Mouse (Mus musculus): Measurements from ENCODE around the gene Fam214a. TPM values are rescaled to one million over a fixed set of nuclear protein-coding genes. Genes with fewer than 3 reads are reported as not detected.

The Fam214a gene
- polyA plus RNA-seq, 1 experiment: 18.3 TPM

DNA sequence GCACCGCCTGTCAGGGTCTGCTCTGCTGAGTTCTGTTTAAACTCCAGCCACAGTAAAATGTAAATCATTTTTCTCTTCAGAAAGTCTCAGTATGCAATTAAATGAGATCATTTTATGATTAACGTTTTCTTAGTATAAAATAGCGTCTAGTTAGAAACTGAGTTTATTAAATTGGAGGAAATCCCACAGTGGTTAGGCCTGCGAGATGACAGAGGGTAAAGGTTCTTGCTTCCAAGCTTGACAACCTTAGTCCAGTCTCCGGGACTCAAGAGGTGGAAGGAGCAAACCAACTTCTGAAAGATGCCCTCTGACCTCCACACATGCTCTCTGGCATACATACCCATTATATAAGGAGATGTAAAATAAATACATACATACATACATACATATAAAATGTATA lies 102.4 kb downstream of the Fam214a start:
- no peak for TF ChIP-seq POLR2A (IDR thresholded peaks at IDR 0.05; ENCODE audit: low read depth, low read length)
- Histone ChIP-seq H3K4me1 (ENCODE audit: control insufficient read depth, insufficient read depth, low read length) (no peaks in the 10 kb centered on the region), H3K4me3 (ENCODE audit: insufficient read depth, low read length) (no peak overlapping the region)

DNA sequence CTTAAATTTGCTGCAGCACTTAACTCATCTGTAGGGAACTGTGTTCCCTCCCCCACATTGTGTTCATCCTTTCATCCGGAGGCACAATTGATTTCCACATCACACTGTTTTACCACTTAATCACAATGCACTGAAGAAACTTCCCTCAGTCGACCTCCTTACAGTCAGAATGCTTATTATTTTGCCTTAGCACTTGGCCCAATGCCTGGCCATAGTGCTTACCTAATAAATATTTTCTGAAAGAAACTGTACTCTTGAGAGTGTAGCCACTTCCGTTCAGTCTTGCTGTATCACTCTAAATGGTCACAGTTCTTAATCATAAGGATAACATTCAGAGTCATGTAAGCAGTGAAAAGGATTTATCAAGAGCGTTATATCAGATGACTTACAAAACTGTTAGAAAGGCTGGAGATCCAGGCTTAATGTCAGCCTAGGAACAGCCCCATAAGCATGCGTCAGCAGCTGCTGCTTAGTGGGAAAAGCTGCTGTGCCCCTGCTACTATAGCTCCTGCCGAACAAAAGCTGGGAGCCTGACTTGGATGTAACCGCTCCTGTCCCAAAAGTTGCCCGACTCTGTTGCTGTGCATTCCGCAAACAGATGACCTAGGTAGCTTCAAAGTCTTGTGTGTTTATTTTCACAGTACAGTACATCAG lies 112.1 kb downstream of the Fam214a start:
- no peak overlapping the region for H3K4me3 ChIP-seq (ENCODE audit: insufficient read depth, low read length)
- TF ChIP-seq POLR2A (IDR thresholded peaks at IDR 0.05; ENCODE audit: low read depth, low read length) (no peak), CTCF (IDR thresholded peaks at IDR 0.05; ENCODE audit: borderline replicate concordance, insufficient read depth, low read length) (no peak)
- H3K27ac ChIP-seq (ENCODE audit: insufficient read depth, low read length): peak overlapping the region; percentile 43

More for the DNA sequence above, 102.4 kb downstream of the Fam214a start:
- no peak overlapping the region for H3K27ac ChIP-seq (ENCODE audit: insufficient read depth, low read length)

DNA sequence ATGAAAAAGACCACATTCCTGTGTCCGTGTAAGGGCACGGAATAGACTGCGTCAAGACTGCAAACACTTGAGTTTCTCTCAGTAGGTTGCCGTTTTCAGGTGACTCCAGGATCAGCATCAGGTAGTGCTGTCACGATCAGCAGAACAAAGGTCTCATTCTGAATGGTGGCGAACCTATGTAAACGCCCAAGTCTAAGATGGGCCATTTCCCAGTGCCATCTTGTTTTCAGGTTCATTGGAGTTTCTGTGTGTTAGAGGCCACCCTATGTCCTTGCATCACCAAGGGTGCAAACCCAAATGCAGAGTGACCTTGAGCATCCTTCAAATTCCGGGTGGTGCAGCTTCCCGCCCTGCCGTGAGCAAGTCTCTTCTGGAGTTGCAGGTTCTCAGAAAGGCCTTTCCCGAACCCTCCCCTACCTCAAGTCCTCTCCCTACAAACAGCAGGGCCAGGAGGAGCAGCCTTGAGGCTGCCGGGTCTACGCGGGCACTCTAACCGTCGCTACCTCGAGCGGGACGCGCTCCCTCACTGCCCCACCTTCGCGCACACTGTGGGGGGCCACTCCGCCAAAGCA lies 117.9 kb downstream of the Fam214a start, which contains the start of gene Myo5a:
Gene Myo5a (plus strand): TSS at position 559 of the 572 bp plus-strand sequence.
- TF ChIP-seq CTCF (IDR thresholded peaks at IDR 0.05; ENCODE audit: borderline replicate concordance, insufficient read depth, low read length): no peak
- no peak for TF ChIP-seq POLR2A (IDR thresholded peaks at IDR 0.05; ENCODE audit: low read depth, low read length)
- peak within 1 kb of the TSS; percentile 93 for H3K27ac ChIP-seq (ENCODE audit: insufficient read depth, low read length)
- no peaks in the 10 kb centered on the region; the same call in 1 of the 2 replicates for H3K4me1 ChIP-seq (ENCODE audit: control insufficient read depth, insufficient read depth, low read length)
- H3K4me3 ChIP-seq (ENCODE audit: insufficient read depth, low read length): peak within 1 kb of the TSS; percentile 92

More for the DNA sequence above, 112.1 kb downstream of the Fam214a start:
- H3K4me1 ChIP-seq (ENCODE audit: control insufficient read depth, insufficient read depth, low read length): peaks cover 3% of the 10 kb centered on the region; the same call in 1 of the 2 replicates

DNA sequence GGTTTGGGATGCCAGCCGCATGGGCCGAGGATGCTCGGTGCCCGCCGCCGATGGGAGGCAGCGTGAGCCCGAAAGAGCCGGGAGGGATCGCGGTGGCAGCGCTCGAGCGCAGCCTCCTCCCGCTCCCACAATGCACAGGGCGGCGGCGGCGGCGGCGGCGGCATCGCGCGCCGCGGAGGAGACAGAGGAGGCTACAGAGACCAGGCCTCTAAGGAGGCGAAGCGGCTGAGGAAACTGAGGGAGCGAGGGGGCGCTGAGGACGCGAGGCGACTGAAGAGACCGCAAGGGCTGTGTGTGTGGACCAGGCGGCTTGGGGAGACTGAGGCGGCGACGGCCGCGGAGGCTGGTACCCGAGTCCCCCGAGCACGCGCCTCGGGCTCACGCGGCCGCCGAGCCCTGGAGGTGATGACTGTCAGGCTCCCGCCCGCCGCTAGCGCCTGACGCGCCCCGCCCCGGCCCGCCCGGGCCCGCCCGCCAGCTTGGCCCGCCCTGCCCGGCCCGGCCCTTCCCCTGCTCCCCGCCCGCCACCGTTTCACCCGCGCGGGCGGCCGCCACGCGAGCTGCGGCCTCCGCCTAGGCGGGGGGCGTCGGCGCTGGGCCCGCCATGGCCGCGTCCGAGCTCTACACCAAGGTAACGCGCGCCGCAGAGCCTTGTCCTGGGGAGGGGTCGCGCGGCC lies 118.5 kb downstream of the Fam214a start:
- peak; percentile 67 for TF ChIP-seq POLR2A (IDR thresholded peaks at IDR 0.05; ENCODE audit: low read depth, low read length)
- TF ChIP-seq CTCF (IDR thresholded peaks at IDR 0.05; ENCODE audit: borderline replicate concordance, insufficient read depth, low read length): no peak
- Histone ChIP-seq H3K4me3 (ENCODE audit: insufficient read depth, low read length) (peak overlapping the region; percentile 92), H3K4me1 (ENCODE audit: control insufficient read depth, insufficient read depth, low read length) (no peaks in the 10 kb centered on the region; the same call in 1 of the 2 replicates), H3K27ac (ENCODE audit: insufficient read depth, low read length) (peak overlapping the region; percentile 93)

DNA sequence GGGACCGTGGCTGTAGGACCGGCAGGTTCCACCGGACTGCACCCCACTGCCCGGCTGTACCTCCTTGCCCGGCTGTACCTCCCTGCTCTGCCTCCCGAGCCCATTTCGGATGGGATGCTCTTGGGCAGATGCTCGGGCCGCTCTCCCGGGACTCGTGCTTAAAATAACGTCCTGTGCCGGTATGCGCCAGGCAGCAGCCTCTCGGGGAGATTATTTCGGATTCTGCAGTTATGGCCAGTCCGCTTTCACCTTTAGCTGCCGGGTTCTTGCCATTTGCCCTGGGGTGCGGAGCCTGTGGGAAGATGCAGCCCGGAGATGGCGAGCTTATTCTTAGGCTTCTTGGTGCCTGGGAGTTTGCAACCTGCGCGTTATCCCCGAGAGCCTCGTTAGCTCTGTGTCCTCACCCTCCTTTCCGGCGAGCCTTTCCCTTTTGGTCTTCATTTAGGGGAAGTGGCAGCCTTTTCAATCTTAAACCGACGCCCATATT lies 119.1 kb downstream of the Fam214a start:
- Histone ChIP-seq H3K27ac (ENCODE audit: insufficient read depth, low read length) (peak overlapping the region; percentile 15), H3K4me1 (ENCODE audit: control insufficient read depth, insufficient read depth, low read length) (no peaks in the 10 kb centered on the region; the same call in 1 of the 2 replicates), H3K4me3 (ENCODE audit: insufficient read depth, low read length) (peak overlapping the region; percentile 92)
- TF ChIP-seq CTCF (IDR thresholded peaks at IDR 0.05; ENCODE audit: borderline replicate concordance, insufficient read depth, low read length): no peak
- no peak for TF ChIP-seq POLR2A (IDR thresholded peaks at IDR 0.05; ENCODE audit: low read depth, low read length)

DNA sequence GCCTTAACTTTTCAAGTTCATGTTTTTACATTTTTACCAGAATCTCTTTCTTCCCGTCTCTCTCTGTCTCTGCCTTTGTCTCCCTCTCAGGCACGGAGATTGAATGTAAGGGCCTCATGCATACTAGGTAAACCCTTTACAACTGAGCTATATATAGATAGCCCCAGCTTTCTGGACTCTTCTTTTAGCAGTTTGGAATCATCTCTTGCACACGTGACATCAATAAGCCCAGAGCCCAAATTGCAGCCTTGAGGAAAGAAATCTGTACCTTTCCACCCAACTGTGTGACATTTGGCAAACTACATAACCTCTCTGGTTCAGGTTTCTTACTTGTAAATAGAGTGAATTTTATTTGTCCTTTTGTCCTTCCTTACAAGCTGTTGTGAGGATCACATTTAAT lies 119.7 kb downstream of the Fam214a start:
- Histone ChIP-seq H3K4me1 (ENCODE audit: control insufficient read depth, insufficient read depth, low read length) (peaks cover 3% of the 10 kb centered on the region), H3K4me3 (ENCODE audit: insufficient read depth, low read length) (peak overlapping the region; percentile 92), H3K27ac (ENCODE audit: insufficient read depth, low read length) (no peak overlapping the region)
- TF ChIP-seq CTCF (IDR thresholded peaks at IDR 0.05; ENCODE audit: borderline replicate concordance, insufficient read depth, low read length): no peak
- TF ChIP-seq POLR2A (IDR thresholded peaks at IDR 0.05; ENCODE audit: low read depth, low read length): no peak

DNA sequence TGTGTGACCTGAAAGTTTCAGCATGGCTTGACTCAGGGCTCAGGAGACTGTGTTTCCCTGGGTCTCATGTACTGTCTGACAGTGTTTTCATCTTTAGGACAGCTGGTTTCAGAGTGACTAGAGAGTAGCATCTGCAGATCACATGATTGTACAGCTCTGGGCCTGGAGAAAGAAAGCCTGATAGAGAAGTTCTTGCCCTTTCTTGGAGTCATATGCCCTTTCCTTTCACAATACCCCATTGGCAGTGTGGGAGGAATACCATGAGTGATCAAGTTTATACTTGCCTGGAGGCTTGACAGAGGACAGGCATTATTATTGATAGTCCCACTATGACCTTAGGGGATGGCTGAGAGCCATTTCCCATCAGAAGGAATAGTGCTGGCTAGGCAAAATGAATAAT lies 124.5 kb downstream of the Fam214a start:
- peaks cover 3% of the 10 kb centered on the region for H3K4me1 ChIP-seq (ENCODE audit: control insufficient read depth, insufficient read depth, low read length)
- H3K4me3 ChIP-seq (ENCODE audit: insufficient read depth, low read length): no peak overlapping the region
- no peak overlapping the region for H3K27ac ChIP-seq (ENCODE audit: insufficient read depth, low read length)
- TF ChIP-seq POLR2A (IDR thresholded peaks at IDR 0.05; ENCODE audit: low read depth, low read length): no peak
- no peak for TF ChIP-seq CTCF (IDR thresholded peaks at IDR 0.05; ENCODE audit: borderline replicate concordance, insufficient read depth, low read length)

Other genes starting within 250 kb of the Fam214a start
- gene Onecut1, start 91.0 kb upstream of the Fam214a start, polyA plus RNA-seq (2011; ENCODE audit: insufficient read length, low read depth, missing spikeins): not detected in 2 replicates
- gene Arpp19, start 84.7 kb downstream of the Fam214a start, polyA plus RNA-seq (2011; ENCODE audit: insufficient read length, low read depth, missing spikeins): 220 and 227 TPM in 2 replicates
- 103 and 123 TPM in 2 replicates for gene Myo5a, start 118.1 kb downstream of the Fam214a start, polyA plus RNA-seq (2011; ENCODE audit: insufficient read length, low read depth, missing spikeins)

Data from embryonic fibroblast, embryonic 13.5 days (primary cell).